Mouse (Mus musculus) ovary, adult 18-20 months (tissue): Measurements from ENCODE around the gene Olfr718-ps1.
A peak's percentile ranks its signal among the peaks of the same experiment; 100 is the strongest.

Experiments used
- DNase-seq: peaks from one replicate; pipeline ENCODE4 v3.0.0; 2022; ENCODE audit warnings: low spot score, mixed read lengths

The Olfr718-ps1 gene

GRCm38 (mm10) chr5:143129101-143129500, 18.3 kb downstream of the Olfr718-ps1 start:
- no peak for DNase-seq

- DNase-seq = no peak
Observed at GRCm38 (mm10) chr5:143127837-143128236, 19.5 kb downstream of the Olfr718-ps1 start.

DNA sequence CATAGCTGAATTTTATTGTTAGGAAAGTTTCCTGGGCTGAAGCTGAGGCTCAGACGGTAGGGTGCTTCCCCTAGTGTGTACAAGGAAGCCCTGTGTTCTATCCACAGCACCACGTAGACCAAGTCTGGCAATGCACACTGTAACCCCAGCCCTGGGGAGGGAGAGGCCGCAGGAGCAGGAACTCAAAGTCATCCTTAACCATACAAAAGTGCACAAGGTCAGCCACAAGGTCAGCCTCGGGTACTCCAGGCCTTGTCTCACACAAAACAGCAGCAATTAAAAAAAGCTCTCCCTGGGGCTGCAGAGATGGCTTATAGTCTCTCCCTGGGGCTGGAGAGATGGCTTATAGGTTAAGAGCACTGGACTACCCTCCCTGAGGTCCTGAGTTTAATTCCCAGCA, 20.5 kb downstream of the Olfr718-ps1 start:
- no peak for DNase-seq

GRCm38 (mm10) chr5:143126089-143126488, 21.3 kb downstream of the Olfr718-ps1 start:
- DNase-seq = no peak

DNA sequence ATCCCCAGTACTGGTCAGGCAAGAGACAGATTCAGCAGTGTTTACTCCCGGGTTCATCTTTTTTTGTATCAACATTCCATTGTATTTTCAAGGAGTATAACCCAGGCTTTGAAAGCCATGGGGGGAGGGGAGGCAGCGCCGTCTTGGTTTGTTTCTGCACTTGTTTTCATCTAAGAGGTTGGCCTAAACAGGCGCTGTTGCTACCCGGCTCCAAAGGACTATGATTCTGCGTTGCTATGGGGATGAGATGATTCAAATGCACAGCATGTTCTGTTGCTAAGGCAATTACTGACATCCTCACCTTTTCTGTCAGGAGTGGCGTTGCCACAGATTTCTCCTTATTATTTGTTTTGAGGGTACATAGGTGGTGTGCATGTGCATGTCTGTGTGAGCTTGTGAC, 21.8 kb downstream of the Olfr718-ps1 start:
- no peak for DNase-seq

DNA sequence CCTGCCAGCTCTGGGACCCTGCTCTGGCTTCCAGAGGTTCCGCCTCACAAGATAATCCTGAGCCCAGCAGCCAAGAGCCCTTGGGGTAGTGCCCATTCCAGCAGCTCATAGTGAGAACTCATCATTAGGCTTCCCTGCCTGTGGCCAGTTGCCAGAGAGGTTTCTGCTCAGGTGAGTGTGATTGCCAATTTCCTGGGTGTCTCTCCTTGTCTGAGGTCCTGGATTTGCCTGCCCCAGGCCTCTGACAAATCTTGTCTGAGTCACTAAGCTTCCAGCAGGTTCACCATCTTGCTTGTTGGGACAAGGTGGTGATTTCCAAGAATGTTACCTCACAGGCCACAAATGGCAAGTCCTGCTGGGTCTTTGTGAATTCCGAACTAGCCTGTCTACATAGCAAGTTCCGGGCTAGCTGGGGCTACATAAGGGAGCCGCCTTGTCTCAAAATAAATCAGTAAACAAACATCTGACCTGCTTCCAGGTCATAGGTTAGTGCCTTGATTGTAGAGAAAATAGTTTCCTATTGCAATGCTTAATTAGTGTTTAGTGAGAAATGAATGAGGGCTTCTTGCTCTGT, 22.5 kb downstream of the Olfr718-ps1 start:
- DNase-seq = no peak

DNA sequence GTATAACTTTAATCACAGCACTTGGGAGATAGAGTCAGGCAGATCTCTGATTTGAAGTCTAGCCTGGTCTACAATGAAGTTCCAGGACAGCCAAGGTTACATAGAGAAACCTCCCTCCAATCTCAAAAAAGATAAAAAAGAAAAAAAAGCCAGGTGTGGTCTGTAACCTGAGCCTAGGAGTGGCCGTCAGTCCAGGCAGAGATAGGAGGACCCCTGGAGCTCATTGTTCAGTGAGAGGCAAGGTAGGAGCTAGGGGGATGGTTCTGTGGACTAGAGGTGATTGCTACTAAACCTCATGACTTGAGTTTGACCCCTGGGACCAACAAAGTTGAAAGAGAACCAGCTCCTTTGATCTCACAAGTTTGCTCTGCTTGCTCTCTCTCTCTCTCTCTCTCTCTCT, 24.7 kb downstream of the Olfr718-ps1 start:
- no peak for DNase-seq

GRCm38 (mm10) chr5:143122125-143122524, 25.3 kb downstream of the Olfr718-ps1 start:
- DNase-seq = no peak

DNA sequence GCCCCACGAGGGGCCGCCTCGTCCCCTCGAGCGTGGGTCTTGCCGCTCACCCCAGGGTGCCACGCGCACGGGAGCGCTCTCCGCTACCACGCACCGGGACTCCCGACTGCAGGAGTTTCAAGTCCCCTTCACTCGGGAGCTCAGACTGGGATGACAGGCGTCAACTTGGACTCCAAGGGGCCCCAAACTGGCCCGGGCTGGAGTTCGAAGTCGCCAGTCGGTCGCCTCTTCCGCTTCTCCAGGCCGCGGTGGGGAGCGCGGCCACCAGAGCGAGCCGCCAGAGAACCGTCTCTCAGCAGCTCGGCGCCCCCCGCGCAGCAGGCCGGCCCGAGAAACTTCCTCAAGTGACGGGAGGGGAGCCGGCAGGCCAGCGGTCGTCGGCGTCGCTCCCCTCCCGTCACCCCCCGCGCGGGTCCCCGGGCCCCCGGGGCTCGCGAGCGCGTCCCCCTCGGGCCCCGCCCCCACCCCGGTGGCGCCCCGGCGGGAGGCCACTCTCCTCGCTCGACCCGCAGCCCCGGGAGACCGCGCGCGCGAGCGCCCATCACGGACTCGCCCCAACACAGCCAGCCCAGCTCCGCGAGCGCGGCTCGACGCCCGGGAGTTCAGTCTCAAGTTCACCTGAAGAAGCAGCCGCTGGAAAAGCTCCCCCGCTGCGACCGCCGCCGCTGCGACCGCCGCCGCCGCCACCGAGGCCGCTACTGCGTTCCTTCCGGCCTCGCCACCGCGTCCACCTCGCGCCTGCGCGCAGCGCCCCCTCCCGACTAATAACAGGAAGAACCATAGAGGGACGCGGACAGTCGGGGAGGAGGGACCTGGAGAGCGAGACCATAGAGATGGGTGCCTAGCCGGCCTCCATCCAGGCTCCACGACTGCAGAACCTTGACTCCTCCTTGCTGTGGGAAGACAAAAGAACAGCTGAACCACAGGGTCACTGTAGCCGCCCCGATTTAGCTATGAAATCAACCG, 34.8 kb downstream of the Olfr718-ps1 start, which contains the start of gene Rnf216:
Gene Rnf216 (minus strand): TSS at position 714 of the 966 bp plus-strand sequence.
- peak; percentile 87 for DNase-seq

DNA sequence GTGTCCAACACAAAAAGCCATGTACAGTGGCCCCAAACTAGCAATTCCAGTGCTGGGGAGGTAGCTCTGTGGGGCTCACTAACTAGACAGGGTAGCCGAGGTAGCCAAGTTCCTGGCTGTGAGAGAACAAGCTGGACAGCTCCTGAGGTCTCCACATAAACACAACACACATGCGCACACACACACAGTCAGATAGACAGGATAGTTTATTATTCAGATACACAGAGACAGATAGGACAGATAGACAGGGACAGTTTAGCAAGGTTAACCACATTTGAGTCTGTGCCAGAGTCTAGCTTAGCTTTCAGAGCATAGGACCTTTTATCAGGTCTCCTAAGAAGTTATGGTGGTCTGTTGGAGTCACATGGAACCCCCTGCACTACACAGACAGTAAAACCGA, 40.5 kb downstream of the Olfr718-ps1 start:
- DNase-seq = no peak

DNA sequence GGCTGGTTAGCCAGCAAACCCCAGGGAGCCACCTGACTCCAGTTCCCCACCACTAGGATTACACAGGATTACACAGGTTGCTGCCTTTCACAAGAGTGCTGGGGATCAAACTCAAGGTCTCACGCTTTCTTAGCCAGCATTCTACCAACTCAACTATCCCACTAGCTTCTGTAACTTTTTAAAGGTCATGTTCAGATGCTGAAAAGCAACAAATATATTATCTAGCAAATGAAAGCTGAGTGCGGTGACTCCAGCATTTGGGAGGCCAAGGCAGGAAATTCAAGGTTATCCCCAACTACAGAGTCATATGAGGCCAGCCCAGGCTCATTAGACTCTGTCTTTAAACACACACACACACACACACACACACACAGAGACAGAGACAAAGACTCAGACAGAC, 44.1 kb downstream of the Olfr718-ps1 start:
- no peak for DNase-seq

GRCm38 (mm10) chr5:143101626-143102025, 45.8 kb downstream of the Olfr718-ps1 start:
- DNase-seq = no peak

DNA sequence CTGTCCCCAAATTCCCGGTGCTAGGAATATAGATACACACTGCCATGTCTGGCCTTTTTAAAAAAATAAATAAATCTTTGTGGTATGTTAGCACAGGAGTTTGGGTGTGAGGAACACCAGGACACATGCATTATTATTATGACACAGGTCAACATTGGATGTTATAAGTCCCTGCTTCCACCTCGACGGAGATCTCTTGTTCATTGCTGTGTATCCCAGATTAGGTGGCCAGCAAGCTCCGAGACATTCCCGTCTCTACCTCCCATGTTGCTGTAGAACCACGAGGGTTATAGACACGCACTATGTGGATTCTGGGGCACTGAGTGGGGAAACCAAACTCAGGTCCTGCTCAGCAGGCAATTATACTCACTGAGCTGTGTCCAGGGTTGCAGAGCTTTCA, 52.1 kb downstream of the Olfr718-ps1 start:
- DNase-seq = no peak

- no peak for DNase-seq
Observed at GRCm38 (mm10) chr5:143092891-143093290, 54.5 kb downstream of the Olfr718-ps1 start.

- DNase-seq = no peak
Observed at GRCm38 (mm10) chr5:143084898-143085297, 62.5 kb downstream of the Olfr718-ps1 start.
